Mouse (Mus musculus): Measurements from ENCODE around the gene Rbfox3.

GRCm38 (mm10) chr11:118558193-118558592 lies 353.2 kb downstream of the Rbfox3 start:
- no peak for TF ChIP-seq CTCF (IDR thresholded peaks at IDR 0.05; ENCODE audit: low read depth, low read length)
- TF ChIP-seq POLR2A (IDR thresholded peaks at IDR 0.05; ENCODE audit: borderline replicate concordance, low read depth, low read length): no peak

Measured in bone marrow macrophage, adult 2 months (primary cell).